Mouse (Mus musculus) left cerebral cortex, postnatal 25 days (tissue): ENCODE results near the gene 4933427I04Rik. TPM values are rescaled to one million over a fixed set of nuclear protein-coding genes. Genes with fewer than 3 reads are reported as not detected.

ENCODE experiments used
- DNase-seq, 2 experiments: peaks; one replicate each; pipeline ENCODE4 v3.0.0; 2022; ENCODE audit warnings: low spot score in 2 of 2, mixed read lengths in 1 of 2
- intact Hi-C: fragments of 180-260 bp; cut with DNase I; formaldehyde crosslinking; loops from one replicate; pipeline ENCODE4 v1.15.1; 2025
- total RNA-seq, 2 experiments: library from RNA; stranded (reverse); gene quantifications; 2 replicates each; pipeline ENCODE4 v1.2.3; 2021

4933427I04Rik gene
- not detected for total RNA-seq

GRCm38 (mm10) chr4:123859379-123859778 lies at the start of gene 4933427I04Rik:
Gene 4933427I04Rik, plus strand, starts transcription at chr4:123859679.
- no peak for DNase-seq
- intact Hi-C loops: no loop called here

GRCm38 (mm10) chr4:123810475-123811295 lies 48.8 kb upstream of the 4933427I04Rik start:
- peak in 1 of 2 experiments; percentile 35 for DNase-seq
- intact Hi-C loops: loop anchor here (5.0 kb wide), 1 partner anchor 58 kb away; the partner anchor contains the start of gene Akirin1

- DNase-seq: no peak
- intact Hi-C loops: loop anchor here (5.0 kb wide), 1 partner anchor 60 kb away; the partner anchor contains the start of gene Akirin1
These were observed 47.0 kb upstream of the 4933427I04Rik start for GRCm38 (mm10) chr4:123812525-123812924.

GRCm38 (mm10) chr4:123814030-123814501 lies 45.4 kb upstream of the 4933427I04Rik start:
- intact Hi-C loops: loop anchor here (5.0 kb wide), 1 partner anchor 62 kb away; the partner anchor contains the start of gene Akirin1

GRCm38 (mm10) chr4:123819093-123819610 lies 40.3 kb upstream of the 4933427I04Rik start:
- peak in 1 of 2 experiments; percentile 23 for DNase-seq
- intact Hi-C loops: loop anchor here (1.0 kb wide), 1 partner anchor 79 kb away; no protein-coding TSS in a partner anchor

More at GRCm38 (mm10) chr4:123814030-123814501, 45.4 kb upstream of the 4933427I04Rik start:
- DNase-seq: no peak

GRCm38 (mm10) chr4:123842126-123842525 lies 17.4 kb upstream of the 4933427I04Rik start:
- intact Hi-C loops: no loop called here
- DNase-seq: no peak

- intact Hi-C loops: no loop called here
- DNase-seq: no peak
These were observed 2.6 kb upstream of the 4933427I04Rik start for GRCm38 (mm10) chr4:123856888-123857287.

- intact Hi-C loops: no loop called here
- no peak for DNase-seq
These were observed 1.4 kb upstream of the 4933427I04Rik start for GRCm38 (mm10) chr4:123858090-123858489.

- intact Hi-C loops: no loop called here
- DNase-seq: no peak
These were observed 324 bp downstream of the 4933427I04Rik start for GRCm38 (mm10) chr4:123859803-123860202.

- DNase-seq: no peak
- intact Hi-C loops: no loop called here
These were observed 1.1 kb downstream of the 4933427I04Rik start for GRCm38 (mm10) chr4:123860621-123861020.

GRCm38 (mm10) chr4:123893726-123894125 lies 34.2 kb downstream of the 4933427I04Rik start:
- DNase-seq: no peak
- intact Hi-C loops: no loop called here

- DNase-seq: no peak
These were observed 34.8 kb downstream of the 4933427I04Rik start for GRCm38 (mm10) chr4:123894295-123894694.

GRCm38 (mm10) chr4:123898696-123899095 lies 39.2 kb downstream of the 4933427I04Rik start:
- DNase-seq: peak; percentile 34 to 51
- intact Hi-C loops: loop anchor here (1.0 to 2.0 kb wide), 3 partner anchors 79 to 148 kb away; partner anchors contain the start of gene Akirin1

More at GRCm38 (mm10) chr4:123894295-123894694, 34.8 kb downstream of the 4933427I04Rik start:
- intact Hi-C loops: no loop called here

- no peak for DNase-seq
- intact Hi-C loops: no loop called here
These were observed 44.0 kb downstream of the 4933427I04Rik start for GRCm38 (mm10) chr4:123903432-123903831.

- intact Hi-C loops: no loop called here
- peak; percentile 99 for DNase-seq
These were observed 45.0 kb downstream of the 4933427I04Rik start, which contains the start of gene Mycbp for GRCm38 (mm10) chr4:123904333-123905125. Gene Mycbp, plus strand, starts transcription at chr4:123904832.

GRCm38 (mm10) chr4:123905126-123905668 lies 45.7 kb downstream of the 4933427I04Rik start:
- intact Hi-C loops: no loop called here
- DNase-seq: no peak

GRCm38 (mm10) chr4:123911503-123911902 lies 52.0 kb downstream of the 4933427I04Rik start:
- no peak for DNase-seq
- intact Hi-C loops: no loop called here

GRCm38 (mm10) chr4:123912431-123912830 lies 53.0 kb downstream of the 4933427I04Rik start:
- no peak for DNase-seq
- intact Hi-C loops: no loop called here
